Mouse (Mus musculus) cerebellum, adult (tissue): ENCODE measurements around the gene Kctd12.

Source experiments
- ATAC-seq: cut with Nextera tagmentation; 2 replicates; pipeline ENCODE4 v1.9.2; 2017; ENCODE audit warnings: mild to moderate bottlenecking, moderate library complexity, mixed read lengths; ENCODE audit not compliant: insufficient number of reproducible peaks, low FRiP score, low TSS enrichment

Gene Kctd12

DNA sequence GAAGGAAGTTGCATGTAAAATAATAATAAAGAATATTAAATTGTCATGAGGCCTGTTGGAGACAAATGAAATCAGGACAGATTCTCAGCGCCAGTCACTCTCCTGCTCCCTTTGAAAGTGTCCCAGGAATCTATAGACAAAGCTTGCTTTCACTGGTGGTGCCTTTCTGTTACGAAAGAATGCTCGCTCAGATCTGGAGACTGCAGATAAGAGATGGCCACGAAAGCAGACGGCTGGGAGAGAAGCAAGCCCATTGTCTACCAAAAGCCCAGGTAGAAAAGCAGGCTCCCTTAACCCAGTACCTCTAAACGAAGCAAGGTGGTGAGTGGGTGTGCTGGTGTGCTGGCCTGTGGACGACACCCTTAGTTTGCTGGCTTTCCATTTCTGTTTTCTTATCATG, 16.2 kb downstream of the Kctd12 start:
- ATAC-seq: no peak

DNA sequence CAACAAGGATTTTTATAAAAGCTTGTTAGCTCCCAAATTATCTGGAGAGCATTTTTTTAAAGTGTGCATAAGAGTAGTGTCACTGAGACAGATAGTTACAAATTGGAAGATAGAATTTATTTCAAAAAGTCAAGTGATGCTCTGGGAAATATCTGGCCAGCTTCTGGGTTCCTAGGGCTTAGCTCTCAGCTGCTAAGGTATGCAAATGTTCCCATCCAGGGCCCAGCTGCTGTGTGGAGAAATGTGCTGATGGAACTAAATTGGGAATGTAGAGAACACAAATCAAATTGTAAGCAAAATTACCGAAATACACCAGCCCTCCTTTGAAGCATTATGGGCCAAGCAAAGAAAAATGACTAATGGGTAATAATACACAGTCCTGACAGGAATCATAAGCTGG, 16.6 kb downstream of the Kctd12 start:
- ATAC-seq: no peak

DNA sequence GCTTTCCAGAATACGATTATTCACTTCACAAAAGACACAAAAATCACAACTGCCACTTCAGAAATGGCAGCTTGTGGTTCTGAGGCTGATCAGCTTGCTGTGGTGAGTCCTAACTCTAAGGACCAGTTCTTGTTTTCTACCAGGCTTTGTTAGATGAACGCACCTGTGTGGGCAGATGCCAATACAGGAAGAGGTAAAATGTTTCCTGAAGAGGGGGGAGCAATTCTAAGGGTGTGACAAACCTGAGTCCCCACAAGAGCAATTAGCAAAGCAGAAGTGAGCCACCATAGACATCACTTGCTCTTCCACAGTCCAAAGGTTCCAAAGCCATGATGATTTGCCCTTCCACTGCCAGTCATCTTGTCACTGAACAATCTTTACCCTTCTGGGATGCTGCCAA, 20.4 kb downstream of the Kctd12 start:
- ATAC-seq: no peak

DNA sequence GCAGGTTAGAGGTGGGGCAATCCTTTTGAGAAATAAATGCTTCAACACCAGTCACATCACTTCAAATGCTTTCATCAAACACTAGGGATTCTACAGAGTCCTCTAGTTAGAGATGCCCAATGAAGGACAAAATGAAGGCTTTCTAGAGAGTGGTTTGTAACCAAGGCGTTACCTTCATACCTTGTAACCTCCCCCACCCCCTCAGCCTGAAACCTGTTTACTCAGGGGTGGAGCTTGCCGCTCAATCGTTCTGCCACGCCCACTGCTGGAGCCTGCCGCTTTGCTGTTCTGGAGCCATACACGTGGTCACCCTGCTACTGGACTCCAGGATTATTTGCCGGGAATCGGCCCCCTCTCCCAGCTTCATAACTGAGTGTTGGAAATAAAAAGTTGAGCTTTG, 28.9 kb downstream of the Kctd12 start:
- ATAC-seq: no peak

DNA sequence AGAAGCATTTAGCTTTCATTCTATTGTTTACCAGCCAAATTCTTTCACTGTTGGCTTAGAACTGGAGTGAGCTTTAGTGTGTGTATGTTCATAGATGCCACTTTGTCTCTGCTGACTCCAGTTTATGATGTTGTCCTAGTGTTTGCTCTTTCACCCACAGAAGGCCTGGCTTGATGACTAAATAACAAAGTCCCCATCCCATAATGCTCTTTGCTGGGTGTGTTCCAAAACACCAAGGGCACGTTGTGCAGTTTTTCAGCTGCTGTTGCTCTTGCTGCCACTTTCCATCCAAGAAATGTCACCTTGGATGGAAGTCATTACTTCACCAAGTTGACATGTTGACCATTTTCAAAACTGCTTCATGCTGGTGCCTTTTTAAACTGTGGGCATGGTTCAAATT, 30.5 kb downstream of the Kctd12 start:
- no peak for ATAC-seq

DNA sequence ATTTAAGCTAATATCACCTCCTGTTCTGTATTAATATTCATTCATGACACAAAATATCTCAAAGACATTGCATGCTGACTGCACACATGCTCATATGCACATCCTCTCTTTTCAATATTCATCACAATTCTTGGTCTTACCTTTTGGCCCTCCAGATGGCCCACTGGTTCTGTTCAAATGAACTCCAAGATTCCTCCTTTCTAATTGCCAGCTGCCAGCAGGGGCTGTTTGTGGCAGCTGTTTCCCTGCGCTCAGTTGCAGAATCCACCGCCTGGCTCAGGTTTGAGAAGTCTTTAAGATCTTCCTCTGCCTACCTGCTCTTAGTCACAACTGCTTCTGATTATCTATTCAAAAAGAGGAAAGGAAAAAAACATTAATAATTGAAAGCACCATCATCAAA, 34.6 kb downstream of the Kctd12 start:
- ATAC-seq: no peak

DNA sequence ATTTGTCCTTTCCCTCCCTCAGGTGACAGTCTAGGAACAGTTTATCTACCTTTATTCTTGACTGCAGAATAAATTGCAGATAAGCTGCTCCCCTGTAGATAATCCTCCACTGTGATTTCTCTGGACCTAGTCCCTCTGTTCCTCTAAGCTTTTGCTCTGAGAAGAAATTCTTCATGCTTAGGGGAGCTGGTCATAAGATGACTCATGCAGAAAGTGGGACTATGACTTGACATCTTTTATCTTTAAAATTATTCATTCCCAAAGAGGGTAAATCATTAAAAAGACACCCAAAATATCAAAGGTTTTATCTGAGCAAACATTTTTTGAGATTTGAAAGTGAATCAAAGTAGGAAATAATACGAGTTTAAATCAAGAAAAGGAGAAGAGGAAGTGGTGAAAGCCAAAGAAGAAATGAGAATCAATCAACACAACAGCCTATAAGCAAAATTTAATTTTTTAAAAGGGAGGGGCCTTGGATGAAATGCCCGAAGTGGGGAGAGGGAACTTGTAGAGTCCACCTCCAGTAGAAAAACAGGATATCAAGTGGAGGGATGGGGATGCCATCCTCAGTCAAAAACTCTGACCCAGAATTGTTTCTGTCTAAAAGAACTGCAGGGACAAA, 40.1 kb downstream of the Kctd12 start:
- no peak for ATAC-seq

DNA sequence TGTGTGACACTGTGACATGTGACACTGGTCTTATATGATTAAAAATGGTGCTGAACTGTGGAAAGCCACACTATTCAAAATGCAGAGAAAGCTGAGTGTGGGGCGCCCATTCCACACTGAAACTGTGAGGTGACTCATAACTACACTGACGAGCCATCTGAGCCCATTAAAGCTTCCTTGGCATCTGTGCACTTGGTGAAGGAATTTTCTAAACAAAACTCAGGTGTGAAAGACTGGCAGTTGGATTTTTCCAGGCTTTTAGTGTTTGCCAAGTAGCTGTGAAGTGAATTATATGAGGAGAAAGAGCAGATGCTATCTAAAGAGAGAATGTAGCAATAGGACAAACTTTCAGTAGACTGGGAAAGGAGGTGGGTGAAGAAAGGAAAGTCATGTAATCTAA, 47.6 kb downstream of the Kctd12 start:
- no peak for ATAC-seq

DNA sequence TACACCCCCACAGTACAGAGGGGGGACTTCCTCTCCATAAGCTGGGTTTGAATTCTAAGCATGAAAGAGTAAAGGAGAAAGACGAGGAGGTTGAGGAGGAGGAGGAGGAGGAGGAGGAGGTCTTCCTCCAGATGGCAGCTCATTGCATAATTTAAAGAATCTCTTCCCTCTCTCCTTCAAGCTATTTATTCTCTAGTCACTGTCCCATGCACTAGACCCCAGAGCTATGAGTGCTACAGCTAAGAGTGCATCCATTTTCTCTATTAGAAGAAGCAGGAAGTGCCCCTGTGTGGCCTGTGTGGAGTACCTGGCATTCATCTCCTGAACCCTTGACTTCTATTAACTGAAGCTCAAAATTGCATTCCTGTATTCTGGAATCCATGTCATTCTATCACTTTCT, 51.5 kb downstream of the Kctd12 start:
- ATAC-seq: no peak

DNA sequence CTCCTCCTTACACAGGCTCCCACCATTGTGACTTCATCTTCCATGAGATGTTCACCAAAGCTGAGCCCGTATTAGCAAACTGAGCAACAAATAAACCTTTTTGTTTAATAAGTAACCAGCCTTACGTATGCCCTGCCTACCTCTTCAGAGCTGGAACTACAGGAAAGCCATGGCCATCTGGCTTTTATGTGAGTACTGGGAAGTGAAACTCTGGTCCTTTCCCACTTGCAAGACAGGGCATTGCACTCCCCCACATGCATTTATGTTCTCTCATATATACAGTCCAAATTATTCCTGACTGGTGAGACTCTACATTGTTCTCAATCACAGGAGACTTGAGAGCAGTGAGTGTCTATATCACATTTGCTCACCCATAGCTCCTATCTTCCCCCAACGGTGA, 52.9 kb downstream of the Kctd12 start:
- ATAC-seq: no peak

DNA sequence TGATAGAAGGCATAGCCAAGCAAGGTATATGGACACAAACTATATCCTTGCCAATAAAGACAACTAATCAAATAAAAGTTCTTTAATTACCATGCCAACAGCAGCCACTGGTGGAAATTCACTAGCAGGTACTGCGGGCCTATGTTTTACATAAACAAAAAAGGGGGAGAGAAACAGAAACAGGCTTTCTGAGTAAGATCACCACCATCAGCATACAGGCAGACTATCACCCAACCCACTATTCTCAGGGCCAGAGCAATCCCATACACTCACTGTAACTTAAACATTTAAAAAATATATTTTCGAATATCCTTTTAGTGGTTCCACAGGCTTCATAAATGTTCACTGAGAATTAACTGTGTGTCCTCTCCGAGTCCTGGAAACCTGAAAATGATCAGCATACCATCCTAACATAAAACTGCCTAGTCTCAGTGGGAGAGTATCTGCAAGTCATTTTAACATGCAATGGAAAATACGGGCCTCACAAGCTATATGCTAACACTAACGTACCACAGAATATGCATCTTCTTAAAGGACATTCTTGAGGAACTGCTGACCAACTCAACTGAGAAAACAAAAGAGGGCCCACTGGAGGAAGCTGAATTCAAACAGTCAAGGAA, 54.5 kb downstream of the Kctd12 start:
- no peak for ATAC-seq
